Mouse (Mus musculus) MEL (cell line): ENCODE data around the gene Mrpl44. TPM values are rescaled to one million over a fixed set of nuclear protein-coding genes. Genes with fewer than 3 reads are reported as not detected.

Experiments used
- DNase-seq: peaks from one replicate; pipeline ENCODE4 v3.0.0; 2011; ENCODE audit warnings: low read depth, low spot score
- H3K27ac ChIP-seq: 2 replicates; pipeline ENCODE4 v1.5.1; 2012; ENCODE audit warnings: low read depth, mild to moderate bottlenecking, control low read depth, low read length, moderate library complexity; ENCODE audit not compliant: control insufficient read depth
- H3K27me3 ChIP-seq, 2 experiments: fragments of 150-350 bp in 1 of 2; sonication (generic) in 1 of 2; 2 replicates each; pipeline ENCODE4 v1.6.1; 2012; ENCODE audit warnings: low read length in 2 of 2, mild to moderate bottlenecking in 2 of 2, improper control_type of control experiment in 1 of 2, moderate library complexity in 1 of 2; ENCODE audit not compliant: insufficient read depth in 2 of 2, control insufficient read depth in 1 of 2
- H3K36me3 ChIP-seq, 2 experiments: 2 replicates each; pipeline ENCODE4 v1.6.1; 2012 to 2014; ENCODE audit warnings: low read length in 2 of 2, improper control_type of control experiment in 1 of 2, inconsistent platforms in 1 of 2, mild to moderate bottlenecking in 1 of 2; ENCODE audit not compliant: insufficient read depth in 2 of 2, control insufficient read depth in 1 of 2
- H3K4me1 ChIP-seq, 2 experiments: fragments of 150-350 bp in 1 of 2; sonication (generic) in 1 of 2; 2 replicates each; pipeline ENCODE4 v1.6.1; 2012; ENCODE audit warnings: low read length in 2 of 2, improper control_type of control experiment in 1 of 2, mild to moderate bottlenecking in 1 of 2; ENCODE audit not compliant: insufficient read depth in 2 of 2, control insufficient read depth in 1 of 2
- H3K4me3 ChIP-seq, 2 experiments: fragments of 150-350 bp in 1 of 2; sonication (generic) in 1 of 2; 2 replicates each; pipeline ENCODE4 v1.5.1; 2012; ENCODE audit warnings: low read depth in 2 of 2, low read length in 2 of 2, mild to moderate bottlenecking in 2 of 2, moderate library complexity in 2 of 2, control low read depth in 1 of 2, improper control_type of control experiment in 1 of 2; ENCODE audit not compliant: control insufficient read depth in 1 of 2, insufficient read depth in 1 of 2
- H3K79me2 ChIP-seq: 2 replicates; pipeline ENCODE4 v1.6.1; 2012; ENCODE audit warnings: mild to moderate bottlenecking, low read length, moderate library complexity; ENCODE audit not compliant: control insufficient read depth, poor library complexity, insufficient read depth
- H3K9ac ChIP-seq: 2 replicates; pipeline ENCODE4 v1.6.1; 2012; ENCODE audit warnings: low read depth, mild to moderate bottlenecking, control low read depth, low read length, moderate library complexity; ENCODE audit not compliant: control insufficient read depth, poor library complexity, severe bottlenecking
- H3K9me3 ChIP-seq: fragments of 150-350 bp; sonication (generic); replicated peaks from 2 replicates; pipeline ENCODE4 v1.6.1; 2012; ENCODE audit warnings: mild to moderate bottlenecking, low read length, improper control_type of control experiment, moderate library complexity; ENCODE audit not compliant: insufficient read depth
- CHD1 ChIP-seq: IDR thresholded peaks from 2 replicates; pipeline ENCODE4 v1.6.1; 2012; ENCODE audit warnings: low read depth, mild to moderate bottlenecking, inconsistent platforms, low read length, improper control_type of control experiment
- CHD2 ChIP-seq: IDR thresholded peaks from 2 replicates; pipeline ENCODE4 v1.6.1; 2011; ENCODE audit warnings: low read length, improper control_type of control experiment
- CTCF ChIP-seq, 3 experiments: IDR thresholded peaks in 2 of 3; conservative IDR thresholded peaks in 1 of 3; 2 replicates each; pipeline ENCODE4 v1.5.1; 2011 to 2012; ENCODE audit warnings: low read length in 3 of 3, low read depth in 2 of 3, mild to moderate bottlenecking in 2 of 3, improper control_type of control experiment in 1 of 3, inconsistent platforms in 1 of 3, mixed read lengths in 1 of 3, moderate library complexity in 1 of 3; ENCODE audit not compliant: control insufficient read depth in 1 of 3, insufficient read depth in 1 of 3, poor library complexity in 1 of 3, severe bottlenecking in 1 of 3
- GATA1 ChIP-seq: IDR thresholded peaks from 2 replicates; pipeline ENCODE4 v1.6.1; 2011; ENCODE audit warnings: low read depth, low read length, improper control_type of control experiment
- HCFC1 ChIP-seq: IDR thresholded peaks from 2 replicates; pipeline ENCODE4 v1.6.1; 2012; ENCODE audit warnings: low read depth, mild to moderate bottlenecking, inconsistent platforms, low read length, improper control_type of control experiment, moderate library complexity
- JUND ChIP-seq: IDR thresholded peaks from 2 replicates; pipeline ENCODE4 v1.6.1; 2011; ENCODE audit warnings: low read depth, mild to moderate bottlenecking, improper control_type of control experiment, low read length
- KAT2A ChIP-seq: conservative IDR thresholded peaks from 2 replicates; pipeline ENCODE4 v1.6.1; 2012; ENCODE audit warnings: low read depth, low read length, improper control_type of control experiment, inconsistent platforms
- MAZ ChIP-seq: IDR thresholded peaks from 2 replicates; pipeline ENCODE4 v1.6.1; 2012; ENCODE audit warnings: low read depth, mild to moderate bottlenecking, inconsistent platforms, low read length, improper control_type of control experiment
- MEF2A ChIP-seq: IDR thresholded peaks from 2 replicates; pipeline ENCODE4 v1.6.1; 2014; ENCODE audit warnings: low read depth, mild to moderate bottlenecking, inconsistent platforms, low read length, improper control_type of control experiment; ENCODE audit not compliant: poor library complexity, insufficient replicate concordance, severe bottlenecking; ENCODE audit errors: extremely low read depth
- POLR2AphosphoS5 ChIP-seq: IDR thresholded peaks from 2 replicates; pipeline ENCODE4 v1.6.1; 2012; ENCODE audit warnings: low read depth, borderline replicate concordance, mild to moderate bottlenecking, inconsistent platforms, low read length, moderate library complexity, mixed read lengths
- RAD21 ChIP-seq: IDR thresholded peaks from 2 replicates; pipeline ENCODE4 v1.6.1; 2011; ENCODE audit warnings: mild to moderate bottlenecking, low read depth, low read length, improper control_type of control experiment
- SIN3A ChIP-seq: IDR thresholded peaks from 2 replicates; pipeline ENCODE4 v1.6.1; 2012; ENCODE audit warnings: low read length, improper control_type of control experiment, inconsistent platforms
- SMC3 ChIP-seq: IDR thresholded peaks from 2 replicates; pipeline ENCODE4 v1.6.1; 2011; ENCODE audit warnings: low read depth, low read length, improper control_type of control experiment
- TBP ChIP-seq: IDR thresholded peaks from 2 replicates; pipeline ENCODE4 v1.8.0; 2011; ENCODE audit warnings: low read depth, low read length, improper control_type of control experiment
- UBTF ChIP-seq: IDR thresholded peaks from 2 replicates; pipeline ENCODE4 v1.6.1; 2012; ENCODE audit warnings: low read depth, mild to moderate bottlenecking, inconsistent platforms, low read length, improper control_type of control experiment, moderate library complexity, borderline replicate concordance; ENCODE audit not compliant: insufficient read depth
- ZMIZ1 ChIP-seq: IDR thresholded peaks from 2 replicates; pipeline ENCODE4 v1.6.1; 2012; ENCODE audit warnings: low read depth, mild to moderate bottlenecking, inconsistent platforms, low read length, improper control_type of control experiment, moderate library complexity
- polyA plus RNA-seq, 2 experiments: library from polyadenylated mRNA; stranded (reverse) in 1 of 2; unstranded in 1 of 2; fragments of >175 nt in 1 of 2; fragments of >200 nt in 1 of 2; gene quantifications; 2 replicates each; pipeline versions ENCODE4 v1.2.1 to v1.2.4; 2012; ENCODE audit warnings: low replicate concordance in 2 of 2, low read depth in 1 of 2; ENCODE audit not compliant: insufficient read length in 2 of 2, insufficient read depth in 1 of 2, missing spikeins in 1 of 2
- total RNA-seq: library from RNA; depleted of rRNA; stranded (reverse); fragments of 300-350 nt; gene quantifications from 2 replicates; pipeline ENCODE4 v1.2.3, GENCODE M21; 2012

Mrpl44 gene
- total and polyA plus RNA-seq, 3 experiments: 52.6 to 63.2 TPM; not detected in 1

DNA sequence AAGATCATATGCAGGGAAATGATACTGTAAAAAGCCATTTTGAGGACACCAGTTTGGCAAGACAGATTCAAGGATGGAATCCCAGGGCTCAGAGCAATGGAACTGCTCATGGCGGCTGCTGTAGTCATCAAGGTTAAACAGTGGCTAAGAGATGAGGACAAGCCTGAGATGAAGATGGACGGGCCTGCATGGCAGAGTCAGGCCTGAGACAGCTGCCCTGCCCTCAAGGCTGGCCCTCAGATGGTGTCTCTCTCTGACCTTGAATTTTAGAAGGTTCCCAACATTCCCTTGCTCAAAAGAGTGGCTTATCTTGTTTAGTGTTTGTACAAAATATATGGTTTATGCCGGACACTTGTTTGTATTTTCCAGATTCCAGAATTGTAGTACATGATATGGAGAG, 22.4 kb upstream of the Mrpl44 start:
- H3K9me3 ChIP-seq: no peaks in the 10 kb centered on the region
- no peak for DNase-seq
- H3K27me3 ChIP-seq: no peaks in the 10 kb centered on the region
- H3K4me3 ChIP-seq: no peak overlapping the region
- no peak overlapping the region for H3K27ac ChIP-seq
- H3K4me1 ChIP-seq: no peaks in the 10 kb centered on the region
- peaks cover 0 to 2% of the 10 kb centered on the region in 2 experiments; a peak in 1 of 4 replicates for H3K36me3 ChIP-seq
- no peaks in the 10 kb centered on the region for H3K79me2 ChIP-seq
- H3K9ac ChIP-seq: no peak overlapping the region
- no peak for TF ChIP-seq POLR2AphosphoS5
- TF ChIP-seq KAT2A: no peak
- TF ChIP-seq SIN3A: no peak
- TF ChIP-seq SMC3: no peak
- TF ChIP-seq GATA1: no peak
- TF ChIP-seq CHD1: no peak
- TF ChIP-seq TBP: no peak

DNA sequence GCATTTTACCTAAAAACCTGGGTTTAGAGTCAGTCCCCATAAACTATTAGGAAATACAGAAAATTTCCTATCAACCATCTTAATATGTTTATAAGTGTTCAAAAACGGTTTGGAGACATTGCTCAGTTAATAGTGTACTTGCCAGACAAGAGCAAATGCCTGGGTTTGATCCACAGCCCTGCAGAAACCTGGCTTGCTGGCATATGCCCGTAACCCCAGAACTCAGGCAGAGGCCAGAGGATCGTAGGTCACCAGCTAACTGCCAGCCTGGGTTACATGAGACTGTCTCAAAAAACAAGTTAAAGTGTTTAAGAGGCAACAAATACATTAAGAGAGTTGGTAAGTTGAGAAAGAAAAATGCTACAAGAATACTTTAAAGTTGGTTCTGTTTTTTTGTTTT, 20.9 kb upstream of the Mrpl44 start:
- H3K4me3 ChIP-seq: no peak overlapping the region
- peaks cover 0 to 2% of the 10 kb centered on the region in 2 experiments; a peak in 1 of 4 replicates for H3K36me3 ChIP-seq
- H3K27me3 ChIP-seq: no peaks in the 10 kb centered on the region
- H3K9ac ChIP-seq: no peak overlapping the region
- H3K79me2 ChIP-seq: peaks cover 4% of the 10 kb centered on the region; the same call in 1 of the 2 replicates
- DNase-seq: no peak
- no peaks in the 10 kb centered on the region for H3K4me1 ChIP-seq
- no peaks in the 10 kb centered on the region for H3K9me3 ChIP-seq
- TF ChIP-seq POLR2AphosphoS5 (no peak), RAD21 (no peak), CHD1 (no peak)
- H3K27ac ChIP-seq: no peak overlapping the region

DNA sequence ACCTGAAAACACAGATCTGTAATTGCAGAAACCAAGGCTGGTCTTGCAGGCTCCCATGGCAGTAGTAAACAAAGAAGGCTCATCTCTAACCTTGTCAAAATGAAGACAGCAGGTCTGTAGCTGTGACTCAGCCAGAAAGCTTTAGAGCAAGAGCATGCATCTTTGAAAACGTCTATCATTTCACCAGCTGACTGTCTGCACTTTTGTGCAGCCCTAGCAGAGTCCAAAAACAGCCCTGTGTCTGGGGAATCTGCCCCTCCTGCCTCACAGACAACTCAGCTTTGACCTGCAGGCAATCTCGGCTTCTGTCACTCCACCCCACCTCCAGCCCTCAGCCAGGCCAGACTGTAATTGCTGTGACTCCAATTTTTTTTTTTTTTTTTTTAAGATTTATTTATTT, 20.4 kb upstream of the Mrpl44 start:
- Histone ChIP-seq H3K4me1 (no peaks in the 10 kb centered on the region; a peak in 1 of 4 replicates), H3K9ac (no peak overlapping the region), H3K79me2 (peaks cover 4% of the 10 kb centered on the region; the same call in 1 of the 2 replicates), H3K27me3 (no peaks in the 10 kb centered on the region), H3K4me3 (no peak overlapping the region), H3K36me3 (peaks cover 0 to 3% of the 10 kb centered on the region in 2 experiments; a peak in 1 of 4 replicates), H3K27ac (no peak overlapping the region), H3K9me3 (no peaks in the 10 kb centered on the region)
- no peak for DNase-seq
- TF ChIP-seq POLR2AphosphoS5 (no peak), MEF2A (no peak), MAZ (no peak), HCFC1 (no peak), CTCF (IDR thresholded peaks at IDR 0.05 in 2 of 3, conservative IDR thresholded peaks at IDR 0.05 in 1 of 3; ENCODE audit: control insufficient read depth in 1 of 3, insufficient read depth in 1 of 3, low read depth in 2 of 3, low read length in 3 of 3, poor library complexity in 1 of 3, severe bottlenecking in 1 of 3) (no peak), UBTF (no peak), CHD2 (no peak), ZMIZ1 (no peak), JUND (no peak)
